Mouse (Mus musculus): ENCODE measurements around the gene Zcchc7. TPM values are rescaled to one million over a fixed set of nuclear protein-coding genes. Genes with fewer than 3 reads are reported as not detected.

Gene Zcchc7
- total and polyA plus RNA-seq, 3 experiments: 17.8 to 18.2 TPM; not detected in 1

DNA sequence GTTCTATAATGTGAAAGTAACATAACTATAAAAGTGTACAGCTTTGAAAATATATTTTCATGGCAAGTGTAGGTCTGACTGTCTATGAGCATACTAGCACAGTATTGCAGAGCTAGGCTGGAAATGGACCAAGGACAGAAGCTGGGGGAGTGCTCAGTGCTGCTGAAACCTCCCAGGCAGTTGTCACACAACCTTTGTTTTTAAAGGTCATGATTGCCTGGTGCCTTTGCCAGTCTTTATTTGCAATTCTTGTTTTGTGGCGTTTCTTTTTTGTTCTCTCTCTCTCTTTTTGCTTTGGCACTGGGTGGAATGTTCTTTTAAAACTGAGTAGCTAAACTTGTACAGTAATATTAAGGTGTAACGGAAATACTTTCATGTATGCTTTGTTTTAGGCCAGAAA is 21.0 kb downstream of the Zcchc7 start:
- no peak for DNase-seq (ENCODE audit: low read depth, low spot score)
- TF ChIP-seq JUND (IDR thresholded peaks at IDR 0.05; ENCODE audit: low read depth, low read length) (no peak), RCOR1 (IDR thresholded peaks at IDR 0.05; ENCODE audit: low read depth, low read length) (no peak)
- no peak overlapping the region for H3K9ac ChIP-seq (ENCODE audit: control insufficient read depth, low read depth, low read length, poor library complexity, severe bottlenecking)
- peaks cover 13 to 18% of the 10 kb centered on the region in 2 experiments for H3K36me3 ChIP-seq (ENCODE audit: control insufficient read depth in 1 of 2, insufficient read depth in 2 of 2, low read length in 2 of 2)
- H3K27me3 ChIP-seq (ENCODE audit: control insufficient read depth in 1 of 2, insufficient read depth in 2 of 2, low read length in 2 of 2): no peaks in the 10 kb centered on the region
- no peak overlapping the region for H3K27ac ChIP-seq (ENCODE audit: control insufficient read depth, low read depth, low read length)
- H3K4me1 ChIP-seq (ENCODE audit: control insufficient read depth in 1 of 2, insufficient read depth in 2 of 2, low read length in 2 of 2): peaks cover 2 to 14% of the 10 kb centered on the region in 2 experiments; a peak in 3 of 4 replicates
- H3K4me3 ChIP-seq (ENCODE audit: control insufficient read depth in 1 of 2, insufficient read depth in 1 of 2, low read depth in 2 of 2, low read length in 2 of 2): no peak overlapping the region
- H3K79me2 ChIP-seq (ENCODE audit: control insufficient read depth, insufficient read depth, low read length, poor library complexity): peaks cover 11% of the 10 kb centered on the region
- no peaks in the 10 kb centered on the region for H3K9me3 ChIP-seq (replicated peaks; ENCODE audit: insufficient read depth, low read length)

DNA sequence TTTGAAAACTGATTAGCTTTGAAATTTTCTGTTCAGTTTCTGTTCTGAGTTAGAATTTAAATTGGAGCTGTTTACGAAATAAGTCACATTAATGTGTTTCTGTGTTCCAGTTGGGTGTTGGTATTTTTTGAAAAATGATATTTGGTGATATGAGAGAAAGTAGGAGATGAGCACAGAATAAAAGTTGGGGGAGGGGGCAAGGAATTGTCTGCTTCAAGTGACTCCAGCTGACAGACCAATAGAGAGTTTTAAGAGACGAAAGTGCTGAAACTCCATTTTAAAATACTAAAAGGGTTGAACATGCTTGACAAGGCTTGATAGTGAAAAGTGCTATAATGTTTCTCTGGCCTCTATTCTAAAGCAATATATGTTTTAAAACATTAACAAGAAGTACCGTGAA is 21.4 kb downstream of the Zcchc7 start:
- Histone ChIP-seq H3K27ac (ENCODE audit: control insufficient read depth, low read depth, low read length) (no peak overlapping the region), H3K9me3 (replicated peaks; ENCODE audit: insufficient read depth, low read length) (no peaks in the 10 kb centered on the region), H3K27me3 (ENCODE audit: control insufficient read depth in 1 of 2, insufficient read depth in 2 of 2, low read length in 2 of 2) (no peaks in the 10 kb centered on the region), H3K4me1 (ENCODE audit: control insufficient read depth in 1 of 2, insufficient read depth in 2 of 2, low read length in 2 of 2) (peaks cover 2 to 14% of the 10 kb centered on the region in 2 experiments; a peak in 3 of 4 replicates), H3K79me2 (ENCODE audit: control insufficient read depth, insufficient read depth, low read length, poor library complexity) (peaks cover 12% of the 10 kb centered on the region), H3K36me3 (ENCODE audit: control insufficient read depth in 1 of 2, insufficient read depth in 2 of 2, low read length in 2 of 2) (peaks cover 13 to 17% of the 10 kb centered on the region in 2 experiments), H3K4me3 (ENCODE audit: control insufficient read depth in 1 of 2, insufficient read depth in 1 of 2, low read depth in 2 of 2, low read length in 2 of 2) (no peak overlapping the region), H3K9ac (ENCODE audit: control insufficient read depth, low read depth, low read length, poor library complexity, severe bottlenecking) (no peak overlapping the region)
- no peak for DNase-seq (ENCODE audit: low read depth, low spot score)
- TF ChIP-seq ZC3H11A (IDR thresholded peaks at IDR 0.05; ENCODE audit: low read depth, low read length) (no peak), GABPA (IDR thresholded peaks at IDR 0.05; ENCODE audit: low read depth, low read length) (no peak), NELFE (IDR thresholded peaks at IDR 0.05; ENCODE audit: low read depth, low read length) (no peak), E2F4 (IDR thresholded peaks at IDR 0.05; ENCODE audit: borderline replicate concordance, low read depth, low read length) (no peak), CTCF (IDR thresholded peaks at IDR 0.05 in 2 of 3, conservative IDR thresholded peaks at IDR 0.05 in 1 of 3; ENCODE audit: control insufficient read depth in 1 of 3, insufficient read depth in 1 of 3, low read depth in 2 of 3, low read length in 3 of 3, poor library complexity in 1 of 3, severe bottlenecking in 1 of 3) (no peak), ZMIZ1 (IDR thresholded peaks at IDR 0.05; ENCODE audit: low read depth, low read length) (no peak), SMC3 (IDR thresholded peaks at IDR 0.05; ENCODE audit: low read depth, low read length) (no peak), POLR2AphosphoS2 (IDR thresholded peaks at IDR 0.05; ENCODE audit: low read length) (no peak), RCOR1 (IDR thresholded peaks at IDR 0.05; ENCODE audit: low read depth, low read length) (no peak), MYB (IDR thresholded peaks at IDR 0.05; ENCODE audit: low read depth, low read length) (no peak), MXI1 (IDR thresholded peaks at IDR 0.05; ENCODE audit: low read depth, low read length) (no peak), EP300 (IDR thresholded peaks at IDR 0.05; ENCODE audit: low read depth in 1 of 2, low read length in 2 of 2) (no peak), POLR2A (IDR thresholded peaks at IDR 0.05; ENCODE audit: control insufficient read depth in 1 of 2, insufficient read depth in 1 of 2, low read depth in 1 of 2, low read length in 2 of 2, poor library complexity in 1 of 2) (no peak), ELF1 (IDR thresholded peaks at IDR 0.05; ENCODE audit: low read depth, low read length) (no peak), TBP (IDR thresholded peaks at IDR 0.05; ENCODE audit: low read depth, low read length) (no peak), JUND (IDR thresholded peaks at IDR 0.05; ENCODE audit: low read depth, low read length) (no peak), NRF1 (IDR thresholded peaks at IDR 0.05; ENCODE audit: insufficient read depth, low read depth, low read length, poor library complexity, severe bottlenecking) (no peak), USF1 (IDR thresholded peaks at IDR 0.05; ENCODE audit: low read depth, low read length) (no peak)

Data from MEL (cell line).